Mouse (Mus musculus): ENCODE measurements around the gene Larp1.

DNA sequence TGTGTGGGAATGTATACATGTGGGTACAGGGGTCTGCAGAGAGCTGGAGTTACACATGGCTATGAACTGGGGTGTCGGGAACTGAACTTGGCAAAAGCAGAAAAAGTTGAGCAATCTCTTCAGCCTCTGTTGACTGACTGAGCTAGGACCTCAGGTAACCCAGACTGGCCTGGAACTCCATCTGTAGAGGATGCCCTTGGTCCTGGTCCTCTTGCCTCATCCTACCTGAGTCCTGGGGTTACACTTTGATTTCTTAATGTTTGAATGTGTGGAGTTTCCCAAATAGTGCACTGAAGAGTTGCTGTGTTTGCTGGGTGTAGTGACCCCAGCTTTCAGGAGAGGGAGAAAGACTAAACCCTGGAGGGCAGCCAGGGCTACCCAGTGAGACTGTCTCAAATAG, 86.7 kb downstream of the Larp1 start:
- TF ChIP-seq CTCF (IDR thresholded peaks at IDR 0.05; ENCODE audit: extremely low read depth, insufficient read depth, low read length): no peak
- TF ChIP-seq POLR2A (IDR thresholded peaks at IDR 0.05; ENCODE audit: extremely low read depth, insufficient read depth, low read length): no peak

Measured in cortical plate, adult 2 months (tissue).